Mouse (Mus musculus): ENCODE results near the gene Mgat5. TPM values are rescaled to one million over a fixed set of nuclear protein-coding genes. Genes with fewer than 3 reads are reported as not detected.
A peak's percentile ranks its signal among the peaks of the same experiment; 100 is the strongest.

Mgat5 gene
- polyA plus RNA-seq, 1 experiment = 13.1 TPM

DNA sequence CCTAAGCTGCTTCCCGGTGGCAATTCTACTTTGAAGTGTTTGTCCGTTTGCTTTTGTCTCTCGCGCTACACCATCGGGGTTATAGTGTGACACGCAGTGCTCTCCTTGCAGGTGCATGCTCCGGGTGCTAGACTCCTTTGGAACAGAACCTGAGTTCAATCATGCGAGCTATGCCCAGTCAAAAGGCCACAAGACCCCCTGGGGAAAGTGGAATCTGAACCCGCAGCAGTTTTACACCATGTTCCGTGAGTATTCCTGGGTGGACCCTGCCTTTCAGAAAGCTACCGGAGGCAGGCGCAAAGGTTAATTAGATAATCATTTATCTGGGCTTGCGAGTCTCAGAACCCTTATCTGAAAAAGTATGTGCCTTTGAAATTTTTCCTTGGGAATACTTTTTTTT is 192.6 kb downstream of the Mgat5 start:
- DNase-seq = peak; percentile 95
- Histone ChIP-seq H3K27ac (ENCODE audit: insufficient read depth, low read depth, low read length) (peak overlapping the region; percentile 82), H3K4me3 (ENCODE audit: insufficient read depth, low read depth, low read length) (no peak overlapping the region), H3K27me3 (replicated peaks; ENCODE audit: control insufficient read depth, insufficient read depth, low read length) (no peaks in the 10 kb centered on the region), H3K36me3 (ENCODE audit: control insufficient read depth, insufficient read depth, low read length) (no peaks in the 10 kb centered on the region), H3K4me1 (ENCODE audit: control insufficient read depth, insufficient read depth, low read length) (peaks cover 41% of the 10 kb centered on the region)
- TF ChIP-seq POLR2A (IDR thresholded peaks at IDR 0.05; ENCODE audit: low read depth, low read length) = no peak
- no peak for TF ChIP-seq CTCF (conservative IDR thresholded peaks at IDR 0.05; ENCODE audit: insufficient read depth, insufficient read length, low read depth, low read length)
- WGBS = 33% methylated on average over 13 of the region's 13 CpGs

DNA sequence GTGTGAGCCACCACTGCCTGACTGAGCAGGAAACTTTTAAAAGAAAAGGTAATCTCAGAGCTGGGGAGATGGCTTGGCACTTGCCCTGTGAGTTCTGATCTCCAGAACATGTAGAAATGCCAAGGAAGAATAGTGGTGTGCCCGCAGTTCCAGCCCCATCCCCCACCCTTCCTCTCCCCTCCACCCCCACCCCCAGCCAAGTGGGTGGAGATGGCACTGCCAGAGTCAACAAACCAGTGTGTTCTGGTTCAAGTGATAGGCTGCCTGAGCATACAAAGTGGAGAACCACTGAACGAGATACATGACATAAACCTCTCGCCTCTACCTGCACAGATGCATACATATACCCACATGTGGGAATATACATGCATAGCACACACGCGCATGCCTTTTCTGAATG is 193.4 kb downstream of the Mgat5 start:
- TF ChIP-seq CTCF (conservative IDR thresholded peaks at IDR 0.05; ENCODE audit: insufficient read depth, insufficient read length, low read depth, low read length) = no peak
- no peak for TF ChIP-seq POLR2A (IDR thresholded peaks at IDR 0.05; ENCODE audit: low read depth, low read length)
- DNase-seq = peak; percentile 72
- Histone ChIP-seq H3K36me3 (ENCODE audit: control insufficient read depth, insufficient read depth, low read length) (no peaks in the 10 kb centered on the region), H3K27ac (ENCODE audit: insufficient read depth, low read depth, low read length) (peak overlapping the region; percentile 97), H3K4me3 (ENCODE audit: insufficient read depth, low read depth, low read length) (no peak overlapping the region), H3K27me3 (replicated peaks; ENCODE audit: control insufficient read depth, insufficient read depth, low read length) (no peaks in the 10 kb centered on the region), H3K4me1 (ENCODE audit: control insufficient read depth, insufficient read depth, low read length) (peaks cover 41% of the 10 kb centered on the region)
- WGBS = 64% methylated on average over 5 of the region's 5 CpGs

- TF ChIP-seq CTCF (conservative IDR thresholded peaks at IDR 0.05; ENCODE audit: insufficient read depth, insufficient read length, low read depth, low read length) = no peak
- TF ChIP-seq POLR2A (IDR thresholded peaks at IDR 0.05; ENCODE audit: low read depth, low read length) = no peak
- peak; percentile 24 for DNase-seq
These were observed 195.4 kb downstream of the Mgat5 start for GRCm38 (mm10) chr1:127400198-127400597.

DNA sequence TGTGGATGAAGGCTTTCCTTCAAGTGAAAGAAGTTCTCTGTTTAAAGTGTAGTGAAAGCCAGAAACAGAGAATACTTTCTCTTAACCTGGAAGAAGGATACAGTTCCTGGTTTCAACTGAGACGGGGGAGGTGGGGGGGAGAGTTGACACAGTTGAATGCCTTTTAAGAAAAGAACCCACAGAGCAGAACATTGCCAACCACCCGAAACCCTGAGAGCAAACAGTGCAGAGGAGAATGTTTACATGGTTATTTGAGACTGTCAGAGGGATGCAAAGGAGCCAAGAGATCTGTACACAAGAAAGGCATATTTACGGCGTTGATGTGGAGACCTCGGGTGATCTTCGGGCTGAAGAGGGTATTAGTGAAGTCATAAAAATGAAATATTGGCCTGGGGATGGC is 195.9 kb downstream of the Mgat5 start:
- peak; percentile 56 for DNase-seq
- peak overlapping the region; percentile 86 for H3K27ac ChIP-seq (ENCODE audit: insufficient read depth, low read depth, low read length)
- H3K27me3 ChIP-seq (replicated peaks; ENCODE audit: control insufficient read depth, insufficient read depth, low read length) = no peaks in the 10 kb centered on the region
- no peaks in the 10 kb centered on the region for H3K36me3 ChIP-seq (ENCODE audit: control insufficient read depth, insufficient read depth, low read length)
- peaks cover 36% of the 10 kb centered on the region for H3K4me1 ChIP-seq (ENCODE audit: control insufficient read depth, insufficient read depth, low read length)
- H3K4me3 ChIP-seq (ENCODE audit: insufficient read depth, low read depth, low read length) = no peak overlapping the region
- TF ChIP-seq POLR2A (IDR thresholded peaks at IDR 0.05; ENCODE audit: low read depth, low read length) = no peak
- no peak for TF ChIP-seq CTCF (conservative IDR thresholded peaks at IDR 0.05; ENCODE audit: insufficient read depth, insufficient read length, low read depth, low read length)
- WGBS = 30% methylated on average over 6 of the region's 6 CpGs

More at GRCm38 (mm10) chr1:127400198-127400597, 195.4 kb downstream of the Mgat5 start:
- WGBS = 47% methylated on average over 2 of the region's 2 CpGs
- Histone ChIP-seq H3K36me3 (ENCODE audit: control insufficient read depth, insufficient read depth, low read length) (no peaks in the 10 kb centered on the region), H3K27ac (ENCODE audit: insufficient read depth, low read depth, low read length) (peak overlapping the region; percentile 86), H3K4me1 (ENCODE audit: control insufficient read depth, insufficient read depth, low read length) (peaks cover 36% of the 10 kb centered on the region), H3K4me3 (ENCODE audit: insufficient read depth, low read depth, low read length) (no peak overlapping the region), H3K27me3 (replicated peaks; ENCODE audit: control insufficient read depth, insufficient read depth, low read length) (no peaks in the 10 kb centered on the region)

GRCm38 (mm10) chr1:127404655-127405054 is 199.8 kb downstream of the Mgat5 start:
- Histone ChIP-seq H3K4me3 (ENCODE audit: insufficient read depth, low read depth, low read length) (no peak overlapping the region), H3K27ac (ENCODE audit: insufficient read depth, low read depth, low read length) (no peak overlapping the region), H3K27me3 (replicated peaks; ENCODE audit: control insufficient read depth, insufficient read depth, low read length) (no peaks in the 10 kb centered on the region), H3K36me3 (ENCODE audit: control insufficient read depth, insufficient read depth, low read length) (no peaks in the 10 kb centered on the region), H3K4me1 (ENCODE audit: control insufficient read depth, insufficient read depth, low read length) (peaks cover 22% of the 10 kb centered on the region)
- TF ChIP-seq POLR2A (IDR thresholded peaks at IDR 0.05; ENCODE audit: low read depth, low read length) = no peak
- TF ChIP-seq CTCF (conservative IDR thresholded peaks at IDR 0.05; ENCODE audit: insufficient read depth, insufficient read length, low read depth, low read length) = no peak
- DNase-seq = no peak
- WGBS = 88% methylated on average over 3 of the region's 3 CpGs

- Histone ChIP-seq H3K27me3 (replicated peaks; ENCODE audit: control insufficient read depth, insufficient read depth, low read length) (no peaks in the 10 kb centered on the region), H3K4me3 (ENCODE audit: insufficient read depth, low read depth, low read length) (no peak overlapping the region), H3K27ac (ENCODE audit: insufficient read depth, low read depth, low read length) (no peak overlapping the region), H3K4me1 (ENCODE audit: control insufficient read depth, insufficient read depth, low read length) (peaks cover 2% of the 10 kb centered on the region), H3K36me3 (ENCODE audit: control insufficient read depth, insufficient read depth, low read length) (no peaks in the 10 kb centered on the region)
- peak; percentile 27 for DNase-seq
- 41% methylated on average over 2 of the region's 2 CpGs for WGBS
- TF ChIP-seq CTCF (conservative IDR thresholded peaks at IDR 0.05; ENCODE audit: insufficient read depth, insufficient read length, low read depth, low read length) (no peak), POLR2A (IDR thresholded peaks at IDR 0.05; ENCODE audit: low read depth, low read length) (no peak)
These were observed 204.2 kb downstream of the Mgat5 start for GRCm38 (mm10) chr1:127408957-127409423.

DNA sequence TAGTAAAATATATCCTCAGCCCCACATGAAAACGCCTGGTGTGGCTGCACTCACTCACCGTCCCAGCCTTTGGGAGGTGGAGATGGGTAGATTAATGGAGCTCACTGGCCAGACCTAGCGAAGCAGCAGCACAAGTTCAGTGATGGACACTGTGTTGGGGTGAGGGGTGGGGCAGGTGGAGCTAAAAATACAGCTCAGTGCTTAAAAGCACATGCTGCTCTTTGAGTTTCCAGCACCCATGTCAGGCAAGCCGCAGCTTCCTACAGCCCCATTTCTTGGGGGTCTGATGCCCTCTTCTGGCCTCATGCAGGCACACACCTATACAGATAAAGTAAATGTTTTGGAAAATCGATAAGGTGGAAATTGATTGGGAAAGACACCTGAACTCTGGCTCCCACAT is 204.7 kb downstream of the Mgat5 start:
- peak; percentile 71 for TF ChIP-seq CTCF (conservative IDR thresholded peaks at IDR 0.05; ENCODE audit: insufficient read depth, insufficient read length, low read depth, low read length)
- no peak for TF ChIP-seq POLR2A (IDR thresholded peaks at IDR 0.05; ENCODE audit: low read depth, low read length)
- Histone ChIP-seq H3K27me3 (replicated peaks; ENCODE audit: control insufficient read depth, insufficient read depth, low read length) (no peaks in the 10 kb centered on the region), H3K4me3 (ENCODE audit: insufficient read depth, low read depth, low read length) (no peak overlapping the region), H3K4me1 (ENCODE audit: control insufficient read depth, insufficient read depth, low read length) (peaks cover under 1% of the 10 kb centered on the region), H3K27ac (ENCODE audit: insufficient read depth, low read depth, low read length) (no peak overlapping the region), H3K36me3 (ENCODE audit: control insufficient read depth, insufficient read depth, low read length) (no peaks in the 10 kb centered on the region; the same call in 1 of the 2 replicates)
- 57% methylated on average over 5 of the region's 5 CpGs for WGBS
- peak; percentile 41 for DNase-seq
